Mouse (Mus musculus): ENCODE results near the gene Birc3. TPM values are rescaled to one million over a fixed set of nuclear protein-coding genes. Genes with fewer than 3 reads are reported as not detected.
A peak's percentile ranks its signal among the peaks of the same experiment; 100 is the strongest.
"Not testable (repeated sequence)": the region's sequence is repeated elsewhere in the genome, so short reads cannot be mapped to it uniquely, and the experiment has no call there.

The Birc3 gene
- total RNA-seq, 2 experiments from 2014 or later, result 2.2 to 2.4 TPM

- intact Hi-C loops (cut with DNase I), result no loop called here
- no peak for DNase-seq (ENCODE audit: extremely low spot score in 1 of 2, low spot score in 2 of 2)
Measured at GRCm38 (mm10) chr9:7870556-7871315, 2.2 kb downstream of the Birc3 start.

- intact Hi-C loops (cut with DNase I), result no loop called here
- DNase-seq (ENCODE audit: extremely low spot score in 1 of 2, low spot score in 2 of 2), result no peak
Measured at GRCm38 (mm10) chr9:7868838-7869491, 4.0 kb downstream of the Birc3 start.

DNA sequence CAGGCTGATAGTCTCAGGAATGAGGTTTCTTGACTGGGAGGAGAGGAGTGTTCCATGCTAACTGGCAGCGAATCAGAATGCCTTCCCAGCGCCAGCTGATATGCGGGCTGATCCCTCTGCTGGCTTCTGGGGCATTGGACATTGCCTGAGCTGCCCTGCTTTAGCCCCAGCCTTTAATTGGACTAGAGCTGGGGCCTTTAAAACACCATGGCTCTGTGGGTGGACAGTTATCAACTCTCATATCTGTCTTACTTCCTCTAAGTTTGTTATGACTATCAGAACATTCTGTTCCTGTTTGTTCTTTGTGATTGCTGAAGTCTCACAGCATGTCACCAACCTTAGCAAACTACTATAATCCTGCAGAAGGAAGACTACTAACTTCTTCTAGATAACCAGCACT is 5.0 kb downstream of the Birc3 start:
- intact Hi-C loops (cut with DNase I), result no loop called here

GRCm38 (mm10) chr9:7866981-7867380 is 6.0 kb downstream of the Birc3 start:
- DNase-seq (ENCODE audit: extremely low spot score in 1 of 2, low spot score in 2 of 2); intact Hi-C loops (cut with DNase I): not testable (repeated sequence)

More for the DNA sequence above, 5.0 kb downstream of the Birc3 start:
- no peak for DNase-seq (ENCODE audit: extremely low spot score in 1 of 2, low spot score in 2 of 2)

- intact Hi-C loops (cut with DNase I), result no loop called here
- no peak for DNase-seq (ENCODE audit: extremely low spot score in 1 of 2, low spot score in 2 of 2)
Measured at GRCm38 (mm10) chr9:7860976-7861375, 12.0 kb downstream of the Birc3 start.

DNA sequence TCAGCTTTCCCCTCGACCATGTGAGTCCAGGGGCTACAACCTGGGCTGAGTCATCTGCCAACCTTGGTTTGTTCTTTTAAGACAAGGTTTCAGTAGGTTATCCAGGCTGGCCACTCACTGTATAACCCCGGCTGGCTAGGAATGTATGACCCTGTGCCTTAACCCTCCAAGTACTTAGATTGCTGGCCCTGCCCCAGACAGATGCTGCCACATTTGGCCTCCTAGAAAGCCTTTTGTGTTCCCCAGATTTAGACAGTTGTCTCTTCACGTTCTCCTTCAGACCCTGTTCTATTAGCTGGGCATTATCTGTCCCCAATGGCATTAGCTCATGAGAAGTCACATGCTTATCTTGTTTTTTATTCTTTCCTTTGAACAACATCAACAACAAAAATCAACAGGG is 17.1 kb downstream of the Birc3 start:
- no peak for DNase-seq (ENCODE audit: extremely low spot score in 1 of 2, low spot score in 2 of 2)
- intact Hi-C loops (cut with DNase I), result loop anchor here (5.0 to 10.0 kb wide), 3 partner anchors 41 to 251 kb away; no protein-coding TSS in a partner anchor

GRCm38 (mm10) chr9:7855374-7855773 is 17.6 kb downstream of the Birc3 start:
- peak in 1 of 2 experiments; percentile 17 for DNase-seq (ENCODE audit: extremely low spot score in 1 of 2, low spot score in 2 of 2)
- intact Hi-C loops (cut with DNase I), result loop anchor here (5.0 to 10.0 kb wide), 3 partner anchors 42 to 251 kb away; no protein-coding TSS in a partner anchor

DNA sequence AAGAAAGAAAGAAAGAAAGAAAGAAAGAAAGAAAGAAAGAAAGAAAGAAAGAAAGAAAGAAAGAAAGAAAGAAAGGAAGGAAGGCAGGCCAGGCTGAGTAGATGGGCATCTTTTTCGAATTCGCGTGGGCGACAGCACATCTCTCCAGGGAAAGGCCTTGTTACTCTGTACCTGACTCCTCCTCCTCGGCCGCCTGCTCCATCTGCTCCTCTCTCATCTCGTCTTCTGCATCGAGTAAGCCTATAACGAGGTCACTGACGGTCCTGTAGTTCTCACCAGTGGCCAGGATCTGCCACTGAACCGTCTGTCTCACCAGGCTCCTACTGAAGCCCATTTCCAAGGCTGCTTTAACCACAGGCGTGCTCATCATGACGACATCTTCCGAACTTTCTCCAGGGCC is 18.8 kb downstream of the Birc3 start:
- intact Hi-C loops (cut with DNase I), result loop anchor here (10.0 kb wide), 2 partner anchors 139 to 249 kb away; no protein-coding TSS in a partner anchor
- not testable (repeated sequence) for DNase-seq (ENCODE audit: extremely low spot score in 1 of 2, low spot score in 2 of 2)

DNA sequence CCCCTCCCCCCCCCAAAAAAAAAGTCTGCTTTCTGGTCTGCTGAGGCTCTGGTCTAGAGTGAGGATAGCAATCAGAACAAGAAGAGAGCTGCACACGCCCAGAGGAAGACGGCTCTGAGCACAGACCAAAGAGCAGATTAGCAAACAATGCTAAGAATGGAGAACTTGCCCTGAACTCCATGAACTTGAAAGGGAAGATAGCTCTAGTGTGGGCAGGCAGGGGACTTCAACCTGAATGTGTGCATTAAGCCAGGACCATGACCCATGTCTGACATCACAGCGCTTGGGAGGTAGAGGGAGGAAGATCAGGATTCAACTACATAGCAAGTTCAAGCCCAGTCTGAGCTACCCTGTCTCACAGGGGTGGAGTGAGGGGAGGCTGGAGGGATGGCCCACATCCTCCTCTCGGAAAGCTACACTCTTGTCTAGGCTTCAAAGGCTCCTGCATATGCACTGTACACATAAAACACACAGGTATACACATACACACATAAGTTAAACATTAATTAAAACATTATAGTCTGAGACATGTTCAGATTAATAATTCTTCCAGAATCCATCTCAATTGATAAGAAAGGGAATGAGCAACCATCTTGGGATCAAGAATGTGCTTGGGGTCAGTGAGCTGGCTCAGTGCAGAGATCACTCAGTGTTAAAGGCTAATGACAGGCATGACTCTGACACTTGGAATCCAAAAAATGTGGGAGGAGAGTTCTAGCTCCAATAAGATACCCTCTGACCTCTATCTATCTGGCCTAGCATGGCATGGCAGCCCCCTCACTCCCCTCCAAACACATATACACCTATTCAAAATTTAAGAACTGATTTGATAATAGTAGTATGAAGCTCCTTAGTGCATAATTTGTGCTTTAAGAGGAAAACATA is 20.4 kb downstream of the Birc3 start:
- intact Hi-C loops (cut with DNase I), result loop anchor here (10.0 kb wide), 2 partner anchors 138 to 248 kb away; no protein-coding TSS in a partner anchor
- no peak for DNase-seq (ENCODE audit: extremely low spot score in 1 of 2, low spot score in 2 of 2)

GRCm38 (mm10) chr9:7851841-7852240 is 21.1 kb downstream of the Birc3 start:
- DNase-seq (ENCODE audit: extremely low spot score in 1 of 2, low spot score in 2 of 2), result no peak
- intact Hi-C loops (cut with DNase I), result loop anchor here (10.0 kb wide), 2 partner anchors 137 to 247 kb away; no protein-coding TSS in a partner anchor

GRCm38 (mm10) chr9:7848191-7848590 is 24.8 kb downstream of the Birc3 start:
- no peak for DNase-seq (ENCODE audit: extremely low spot score in 1 of 2, low spot score in 2 of 2)
- intact Hi-C loops (cut with DNase I), result no loop called here

GRCm38 (mm10) chr9:7846667-7847199 is 26.3 kb downstream of the Birc3 start:
- DNase-seq (ENCODE audit: extremely low spot score in 1 of 2, low spot score in 2 of 2), result no peak
- intact Hi-C loops (cut with DNase I), result no loop called here

- DNase-seq (ENCODE audit: extremely low spot score in 1 of 2, low spot score in 2 of 2), result no peak
- intact Hi-C loops (cut with DNase I), result no loop called here
Measured at GRCm38 (mm10) chr9:7845216-7845895, 27.6 kb downstream of the Birc3 start.

GRCm38 (mm10) chr9:7841221-7841620 is 31.8 kb downstream of the Birc3 start:
- DNase-seq (ENCODE audit: extremely low spot score in 1 of 2, low spot score in 2 of 2), result no peak
- intact Hi-C loops (cut with DNase I), result no loop called here

- no peak for DNase-seq (ENCODE audit: extremely low spot score in 1 of 2, low spot score in 2 of 2)
- intact Hi-C loops (cut with DNase I), result no loop called here
Measured at GRCm38 (mm10) chr9:7837806-7838440, 35.1 kb downstream of the Birc3 start.

- intact Hi-C loops (cut with DNase I), result no loop called here
- peak; percentile 94 to 98 for DNase-seq (ENCODE audit: extremely low spot score in 1 of 2, low spot score in 2 of 2)
Measured at GRCm38 (mm10) chr9:7836905-7837805, 35.8 kb downstream of the Birc3 start, which contains the start of gene Birc2. Gene Birc2, minus strand, starts transcription at chr9:7837064.

- intact Hi-C loops (cut with DNase I), result no loop called here
- peak; percentile 16 to 54 for DNase-seq (ENCODE audit: extremely low spot score in 1 of 2, low spot score in 2 of 2)
Measured at GRCm38 (mm10) chr9:7836331-7836730, 36.7 kb downstream of the Birc3 start.

All from left cerebral cortex, postnatal 10 days (tissue).